Mouse (Mus musculus) limb, embryonic 13.5 days (tissue): ENCODE data around the gene Gsg1l2. TPM values are rescaled to one million over a fixed set of nuclear protein-coding genes. Genes with fewer than 3 reads are reported as not detected.
A peak's percentile ranks its signal among the peaks of the same experiment; 100 is the strongest.

Experiments
- ATAC-seq: fragments of 200-750 bp; cut with Nextera tagmentation; 2 replicates; pipeline ENCODE4 v1.8.0; 2017; ENCODE audit warnings: low read depth, moderate number of reproducible peaks, moderate TSS enrichment; ENCODE audit not compliant: low FRiP score
- H3K27ac ChIP-seq: fragments of 300-500 bp; sonication (generic); 2 replicates; pipeline ENCODE4 v1.5.1; 2015; ENCODE audit warnings: inconsistent platforms, mild to moderate bottlenecking, moderate library complexity
- H3K27me3 ChIP-seq: fragments of 300-500 bp; sonication (generic); 2 replicates; pipeline ENCODE4 v1.6.1; 2015; ENCODE audit warnings: mild to moderate bottlenecking, inconsistent platforms
- H3K36me3 ChIP-seq: fragments of 300-500 bp; sonication (generic); 2 replicates; pipeline ENCODE4 v1.6.1; 2015; ENCODE audit warnings: inconsistent platforms, mild to moderate bottlenecking, moderate library complexity
- H3K4me1 ChIP-seq: fragments of 300-500 bp; sonication (generic); 2 replicates; pipeline ENCODE4 v1.6.1; 2015; ENCODE audit warnings: inconsistent platforms
- H3K4me2 ChIP-seq: fragments of 300-500 bp; sonication (generic); replicated peaks from 2 replicates; pipeline ENCODE4 v1.6.1; 2015; ENCODE audit warnings: inconsistent platforms, mild to moderate bottlenecking, moderate library complexity
- H3K4me3 ChIP-seq: fragments of 300-500 bp; sonication (generic); 2 replicates; pipeline ENCODE4 v1.5.1; 2015; ENCODE audit warnings: moderate library complexity, mild to moderate bottlenecking, inconsistent platforms
- H3K9ac ChIP-seq: fragments of 300-500 bp; sonication (generic); 2 replicates; pipeline ENCODE4 v1.6.1; 2015; ENCODE audit warnings: mild to moderate bottlenecking, inconsistent platforms
- H3K9me3 ChIP-seq: fragments of 300-500 bp; sonication (generic); 2 replicates; pipeline ENCODE4 v1.6.1; 2016; ENCODE audit warnings: inconsistent platforms
- WGBS: fragments of 180-500 bp; shearing (Covaris S2); methylation state at CpG from one replicate; pipeline ENCODE4 v1.1.7; 2015; 5-methylcytosine and 5-hydroxymethylcytosine counted together
- polyA plus RNA-seq: library from polyadenylated mRNA; unstranded; fragments of >200 nt; fragmentation: Nextera tagmentation; extraction: Ambion mirVana; gene quantifications from 2 replicates; pipeline ENCODE4 v1.2.1, GENCODE M21; 2015

The Gsg1l2 gene
- polyA plus RNA-seq, 1 experiment from 2014 or later: not detected

DNA sequence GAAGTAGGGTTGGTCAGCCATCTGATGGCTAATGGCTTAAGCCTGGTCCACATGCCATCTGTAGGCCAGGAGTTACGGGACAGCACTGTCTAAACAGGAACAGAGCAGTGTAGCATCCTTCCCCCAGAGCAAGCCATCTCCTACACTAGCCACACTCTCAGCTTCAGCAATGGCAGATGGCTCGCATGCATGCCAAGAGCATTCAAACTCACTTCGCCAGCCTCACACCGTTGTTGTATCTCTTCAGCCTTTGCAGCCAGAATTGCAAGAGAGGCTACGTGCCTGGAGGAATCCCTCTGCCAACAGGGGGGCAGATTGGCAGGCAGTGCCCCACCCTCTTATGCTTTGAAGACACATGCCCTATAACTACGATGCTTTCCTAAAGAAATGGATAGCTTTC is 47.2 kb downstream of the Gsg1l2 start:
- whole genome bisulfite sequencing: 87% methylated on average over 6 of the region's 6 CpGs
- no peak for ATAC-seq

DNA sequence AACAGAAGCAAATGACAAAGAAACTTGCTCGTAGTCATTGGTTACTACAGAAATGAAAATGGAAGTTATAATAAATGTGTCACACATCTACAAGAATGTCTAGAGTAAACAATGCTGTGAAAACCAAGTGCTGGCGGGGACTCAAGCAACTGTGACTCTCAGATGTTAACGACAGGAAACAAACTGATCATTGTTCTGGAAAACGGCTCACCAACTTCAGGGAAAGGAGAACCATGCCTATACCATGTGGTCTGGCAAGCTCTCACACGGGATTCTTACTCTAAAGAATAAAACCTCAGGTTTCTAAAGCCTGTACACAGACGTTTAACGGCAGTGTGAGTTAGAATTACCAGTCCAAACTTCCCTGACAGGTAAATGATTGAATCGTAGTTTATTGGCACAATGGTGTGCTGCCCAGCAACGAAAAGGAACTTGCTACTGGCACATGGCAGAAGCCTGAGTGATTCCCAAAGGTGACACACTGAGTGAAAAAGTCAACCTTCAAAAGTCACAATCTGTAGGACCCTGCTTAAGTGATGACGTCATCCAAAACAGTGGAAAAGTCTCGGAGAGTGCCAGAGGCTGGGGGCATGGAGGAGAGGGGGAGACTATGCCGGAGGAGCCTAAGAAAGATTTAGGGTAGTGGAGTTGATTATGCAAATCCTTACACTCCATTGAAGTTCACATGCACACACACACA is 54.1 kb downstream of the Gsg1l2 start:
- Histone ChIP-seq H3K4me2 (no peak overlapping the region), H3K9ac (no peak overlapping the region), H3K4me1 (peaks cover 11% of the 10 kb centered on the region; the same call in 1 of the 2 replicates), H3K4me3 (no peak overlapping the region), H3K36me3 (no peaks in the 10 kb centered on the region), H3K27ac (peak overlapping the region; percentile 44), H3K27me3 (no peaks in the 10 kb centered on the region), H3K9me3 (no peaks in the 10 kb centered on the region)
- 37% methylated on average over 12 of the region's 12 CpGs for WGBS
- no peak for ATAC-seq

More for the DNA sequence above, 47.2 kb downstream of the Gsg1l2 start:
- Histone ChIP-seq H3K4me1 (peaks cover 10% of the 10 kb centered on the region), H3K27ac (no peak overlapping the region), H3K4me2 (no peak overlapping the region), H3K4me3 (no peak overlapping the region), H3K9me3 (no peaks in the 10 kb centered on the region), H3K36me3 (no peaks in the 10 kb centered on the region), H3K27me3 (0 out of 2 replicates have a peak, but pooled peaks cover 2% of the 10 kb centered on the region), H3K9ac (no peak overlapping the region)

DNA sequence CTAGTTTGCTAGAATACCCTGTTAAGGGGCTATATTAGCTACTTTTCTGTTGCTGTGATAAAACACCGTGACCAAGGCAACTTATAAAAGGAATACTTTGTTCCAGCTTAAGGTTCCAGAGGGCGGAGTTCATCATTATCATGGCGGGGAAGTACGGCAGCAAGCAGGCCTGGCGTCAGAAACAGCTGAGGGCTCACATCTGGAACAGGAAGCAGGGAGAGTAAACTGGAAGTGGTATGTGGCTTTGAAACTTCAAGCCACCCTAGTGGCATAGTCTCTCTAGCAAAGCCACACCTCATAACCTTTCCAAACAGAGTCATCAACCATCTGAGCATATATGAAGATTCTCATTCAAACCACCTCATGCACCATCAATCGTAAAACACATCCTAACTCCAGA is 55.1 kb downstream of the Gsg1l2 start:
- Histone ChIP-seq H3K9me3 (no peaks in the 10 kb centered on the region), H3K4me1 (peaks cover 11% of the 10 kb centered on the region; the same call in 1 of the 2 replicates), H3K4me3 (no peak overlapping the region), H3K9ac (no peak overlapping the region), H3K4me2 (no peak overlapping the region), H3K27me3 (no peaks in the 10 kb centered on the region), H3K36me3 (no peaks in the 10 kb centered on the region), H3K27ac (no peak overlapping the region)
- ATAC-seq: no peak
- WGBS: 62% methylated on average over 6 of the region's 6 CpGs

DNA sequence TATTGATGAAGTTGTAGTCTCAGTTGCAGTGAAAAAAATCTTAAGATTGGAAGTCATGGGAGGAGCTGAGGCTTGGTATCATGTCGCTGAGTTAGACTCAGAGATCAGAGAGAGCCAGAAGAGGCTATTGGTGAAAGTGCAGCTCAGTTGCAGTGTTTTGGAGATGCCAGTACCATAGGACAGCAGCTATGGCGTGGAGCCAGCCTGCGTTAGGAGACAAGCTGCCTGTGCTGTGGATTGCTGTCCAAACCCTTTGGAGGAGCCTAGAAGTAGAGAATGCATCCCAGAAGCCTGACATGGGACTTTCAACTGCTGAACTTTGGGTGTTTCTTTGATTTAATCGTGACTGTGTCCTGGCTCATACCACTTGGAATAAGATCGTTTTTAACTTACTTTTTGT is 57.4 kb downstream of the Gsg1l2 start:
- peaks cover 11% of the 10 kb centered on the region; the same call in 1 of the 2 replicates for H3K4me1 ChIP-seq
- H3K4me3 ChIP-seq: no peak overlapping the region
- no peak overlapping the region for H3K4me2 ChIP-seq
- no peak for ATAC-seq
- H3K27me3 ChIP-seq: no peaks in the 10 kb centered on the region
- 70% methylated on average over 5 of the region's 5 CpGs for WGBS
- no peak overlapping the region for H3K9ac ChIP-seq
- H3K36me3 ChIP-seq: no peaks in the 10 kb centered on the region
- H3K9me3 ChIP-seq: no peaks in the 10 kb centered on the region
- H3K27ac ChIP-seq: no peak overlapping the region

DNA sequence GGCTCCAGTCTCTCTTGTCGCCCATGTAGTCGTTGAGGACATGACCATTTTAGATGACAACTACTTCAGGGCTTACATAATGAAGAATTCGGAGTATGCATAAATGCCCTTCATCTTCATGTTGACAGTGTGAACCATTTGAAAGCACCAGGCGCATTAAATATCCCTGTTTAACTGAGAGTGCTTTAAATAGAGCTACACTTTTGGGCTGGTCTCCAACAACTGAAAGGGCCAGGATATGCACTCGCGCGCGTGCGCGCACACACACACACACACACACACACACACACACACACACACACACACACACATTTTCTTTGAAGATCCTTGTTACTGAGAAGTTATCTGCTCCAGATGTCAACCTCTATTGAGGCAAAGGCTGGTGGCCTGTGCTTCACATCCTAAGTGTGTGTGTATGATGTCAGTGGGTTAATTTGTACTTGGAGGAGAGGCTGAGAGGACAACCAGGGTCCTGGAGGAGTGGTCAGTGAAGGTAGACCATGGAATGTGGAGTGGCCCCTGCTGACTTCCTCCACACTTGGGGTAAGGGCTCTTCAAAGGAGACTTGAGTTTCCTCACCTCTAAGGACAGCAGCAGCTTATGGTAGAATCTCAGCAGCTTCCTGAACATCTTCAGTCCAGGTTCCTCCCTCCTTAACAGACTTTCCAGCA is 61.1 kb downstream of the Gsg1l2 start:
- Histone ChIP-seq H3K4me3 (no peak overlapping the region), H3K9me3 (no peaks in the 10 kb centered on the region), H3K27ac (no peak overlapping the region), H3K36me3 (no peaks in the 10 kb centered on the region), H3K27me3 (no peaks in the 10 kb centered on the region), H3K4me2 (no peak overlapping the region), H3K9ac (no peak overlapping the region), H3K4me1 (no peaks in the 10 kb centered on the region)
- ATAC-seq: no peak
- 94% methylated on average over 10 of the region's 10 CpGs for WGBS

Other genes with a start within 250 kb of the Gsg1l2 start
- gene Rcvrn, start 79.3 kb upstream of the Gsg1l2 start, polyA plus RNA-seq: not detected in 2 replicates
- gene Glp2r, start 3.5 kb upstream of the Gsg1l2 start, polyA plus RNA-seq: 0.05 TPM in 1 of 2 replicates, not detected in the other
- 5.4 and 5.7 TPM in 2 replicates for gene Dhrs7c, start 23.6 kb downstream of the Gsg1l2 start, polyA plus RNA-seq
- gene Usp43, start 147.5 kb downstream of the Gsg1l2 start, polyA plus RNA-seq: 0.51 and 0.63 TPM in 2 replicates
- gene Cfap52, start 191.0 kb downstream of the Gsg1l2 start, polyA plus RNA-seq: 0.76 and 1.0 TPM in 2 replicates
- gene Stx8, start 191.6 kb downstream of the Gsg1l2 start, polyA plus RNA-seq: 58.3 and 59.4 TPM in 2 replicates